Mouse (Mus musculus) midbrain, embryonic 13.5 days (tissue): ENCODE results near the gene Tln1. TPM values are rescaled to one million over a fixed set of nuclear protein-coding genes. Genes with fewer than 3 reads are reported as not detected.
"Not testable (repeated sequence)": the region's sequence is repeated elsewhere in the genome, so short reads cannot be mapped to it uniquely, and the experiment has no call there.

ENCODE experiments used
- ATAC-seq: fragments of 200-750 bp; cut with Nextera tagmentation; 2 replicates; pipeline ENCODE4 v1.8.0; 2017; ENCODE audit warnings: mild to moderate bottlenecking, moderate TSS enrichment, moderate library complexity
- H3K27ac ChIP-seq: fragments of 300-500 bp; sonication (generic); 2 replicates; pipeline ENCODE4 v1.5.1; 2015; ENCODE audit warnings: inconsistent platforms, mild to moderate bottlenecking, moderate library complexity
- H3K27me3 ChIP-seq: fragments of 300-500 bp; sonication (generic); 2 replicates; pipeline ENCODE4 v1.6.1; 2015; ENCODE audit warnings: mild to moderate bottlenecking, inconsistent platforms
- H3K36me3 ChIP-seq: fragments of 300-500 bp; sonication (generic); 2 replicates; pipeline ENCODE4 v1.6.1; 2015; ENCODE audit warnings: mild to moderate bottlenecking, inconsistent platforms
- H3K4me1 ChIP-seq: fragments of 300-500 bp; sonication (generic); replicated peaks from 2 replicates; pipeline ENCODE4 v1.6.1; 2015; ENCODE audit warnings: inconsistent platforms
- H3K4me2 ChIP-seq: fragments of 300-500 bp; sonication (generic); replicated peaks from 2 replicates; pipeline ENCODE4 v1.6.1; 2015; ENCODE audit warnings: moderate library complexity, mild to moderate bottlenecking, inconsistent platforms
- H3K4me3 ChIP-seq: fragments of 300-500 bp; sonication (generic); replicated peaks from 2 replicates; pipeline ENCODE4 v1.5.1; 2015; ENCODE audit warnings: mild to moderate bottlenecking, inconsistent platforms
- H3K9ac ChIP-seq: fragments of 300-500 bp; sonication (generic); replicated peaks from 2 replicates; pipeline ENCODE4 v1.6.1; 2015; ENCODE audit warnings: mild to moderate bottlenecking, inconsistent platforms
- H3K9me3 ChIP-seq: fragments of 300-500 bp; sonication (generic); 2 replicates; pipeline ENCODE4 v1.6.1; 2016; ENCODE audit warnings: mild to moderate bottlenecking, inconsistent platforms
- WGBS: fragments of 180-500 bp; shearing (Covaris S2); methylation state at CpG from one replicate; pipeline ENCODE4 v1.1.7; 2015; 5-methylcytosine and 5-hydroxymethylcytosine counted together
- polyA plus RNA-seq: library from polyadenylated mRNA; unstranded; fragments of >200 nt; fragmentation: Nextera tagmentation; extraction: Ambion mirVana; gene quantifications from 2 replicates; pipeline ENCODE4 v1.2.1, GENCODE M21; 2015

Gene Tln1
- polyA plus RNA-seq, result 59.8 and 67.0 TPM in 2 replicates

- under 1% methylated on average over 62 of the region's 62 CpGs for WGBS
- no peaks in the 10 kb centered on the region for H3K9me3 ChIP-seq
- peak within 1 kb of the TSS; percentile 91 for H3K4me3 ChIP-seq
- peak within 1 kb of the TSS; percentile 98 for H3K27ac ChIP-seq
- H3K27me3 ChIP-seq, result no peaks in the 10 kb centered on the region
- H3K36me3 ChIP-seq, result peaks cover 32% of the 10 kb centered on the region
- H3K4me1 ChIP-seq, result peaks cover 60% of the 10 kb centered on the region
- peak within 1 kb of the TSS; percentile 95 for H3K4me2 ChIP-seq
- peak; percentile 97 for ATAC-seq
- peak within 1 kb of the TSS; percentile 96 for H3K9ac ChIP-seq
These were observed at the start of gene Tln1, which contains the start of gene Creb3 for GRCm38 (mm10) chr4:43561997-43562768. Gene Tln1, minus strand, starts transcription at chr4:43562691. Gene Creb3, plus strand, starts transcription at chr4:43562332.

GRCm38 (mm10) chr4:43604751-43605685 lies 42.5 kb upstream of the Tln1 start:
- Histone ChIP-seq H3K4me1 (no peaks in the 10 kb centered on the region), H3K36me3 (no peaks in the 10 kb centered on the region), H3K4me3 (no peak overlapping the region), H3K9ac (no peak overlapping the region), H3K27me3 (no peaks in the 10 kb centered on the region), H3K27ac (no peak overlapping the region), H3K4me2 (no peak overlapping the region), H3K9me3 (no peaks in the 10 kb centered on the region)
- WGBS, result 83% methylated on average over 9 of the region's 9 CpGs
- no peak for ATAC-seq

DNA sequence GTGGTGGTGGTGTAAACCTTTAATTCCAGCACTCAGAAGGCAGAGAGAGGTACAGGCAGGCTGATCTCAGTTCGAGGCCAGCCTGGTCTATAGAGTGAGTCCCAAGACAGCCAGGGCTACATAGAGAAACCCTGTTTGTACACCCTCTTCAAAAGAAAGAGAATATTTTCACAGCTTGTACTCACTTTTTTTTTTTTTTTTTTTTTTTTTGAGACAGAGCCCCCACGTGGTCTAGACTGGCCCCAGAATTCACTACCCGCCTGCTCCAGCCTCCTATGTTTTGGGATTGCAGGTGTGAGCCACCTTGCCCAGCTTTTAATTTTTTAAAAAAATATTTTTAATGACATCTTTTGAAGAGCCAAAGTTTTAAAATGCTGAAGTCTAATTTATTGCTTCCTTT lies 41.6 kb upstream of the Tln1 start:
- Histone ChIP-seq H3K27me3 (no peaks in the 10 kb centered on the region), H3K4me2 (no peak overlapping the region), H3K9me3 (no peaks in the 10 kb centered on the region), H3K27ac (no peak overlapping the region), H3K36me3 (no peaks in the 10 kb centered on the region), H3K9ac (no peak overlapping the region), H3K4me1 (no peaks in the 10 kb centered on the region), H3K4me3 (no peak overlapping the region)
- WGBS, result 71% methylated on average over 3 of the region's 3 CpGs
- ATAC-seq, result no peak

DNA sequence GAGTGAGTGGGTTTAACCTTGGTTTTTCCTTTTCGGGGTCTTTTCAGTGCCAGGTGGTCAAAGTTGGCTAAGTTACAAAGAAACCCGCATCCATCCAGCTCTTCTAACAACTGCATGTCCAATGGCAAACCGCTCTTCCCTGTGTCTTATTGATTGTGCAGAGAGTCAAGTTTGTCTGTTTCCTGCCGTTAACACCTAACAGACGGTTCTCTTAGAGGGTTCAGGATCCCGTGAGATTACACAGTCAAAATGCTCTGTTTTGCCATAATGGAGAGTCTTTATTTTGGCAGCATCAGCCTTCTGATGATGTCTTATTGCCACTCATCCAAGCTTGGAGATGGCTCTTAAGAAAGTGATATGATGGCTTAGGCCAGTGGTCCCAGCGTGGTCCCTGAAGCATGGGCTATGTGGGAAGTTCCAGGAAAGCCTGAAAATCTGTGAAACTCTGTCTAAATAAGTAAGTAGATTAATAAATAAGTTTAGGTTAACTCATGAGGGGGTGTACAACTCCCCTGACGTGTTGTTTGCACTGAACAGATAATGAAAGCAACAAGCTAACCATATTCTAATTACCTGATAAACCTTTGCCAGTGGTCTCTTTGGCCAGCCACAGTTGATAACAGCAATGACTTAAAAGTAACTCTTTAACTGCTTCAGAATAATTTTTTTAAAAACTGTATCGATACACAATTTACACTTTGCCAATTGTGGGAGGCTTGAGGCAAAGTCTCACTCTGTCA lies 37.9 kb upstream of the Tln1 start:
- WGBS, result 83% methylated on average over 9 of the region's 9 CpGs
- no peaks in the 10 kb centered on the region for H3K9me3 ChIP-seq
- H3K27me3 ChIP-seq, result no peaks in the 10 kb centered on the region
- no peak overlapping the region for H3K27ac ChIP-seq
- no peak overlapping the region for H3K4me2 ChIP-seq
- ATAC-seq, result no peak
- H3K4me3 ChIP-seq, result no peak overlapping the region
- no peak overlapping the region for H3K9ac ChIP-seq
- no peaks in the 10 kb centered on the region for H3K4me1 ChIP-seq
- no peaks in the 10 kb centered on the region for H3K36me3 ChIP-seq

DNA sequence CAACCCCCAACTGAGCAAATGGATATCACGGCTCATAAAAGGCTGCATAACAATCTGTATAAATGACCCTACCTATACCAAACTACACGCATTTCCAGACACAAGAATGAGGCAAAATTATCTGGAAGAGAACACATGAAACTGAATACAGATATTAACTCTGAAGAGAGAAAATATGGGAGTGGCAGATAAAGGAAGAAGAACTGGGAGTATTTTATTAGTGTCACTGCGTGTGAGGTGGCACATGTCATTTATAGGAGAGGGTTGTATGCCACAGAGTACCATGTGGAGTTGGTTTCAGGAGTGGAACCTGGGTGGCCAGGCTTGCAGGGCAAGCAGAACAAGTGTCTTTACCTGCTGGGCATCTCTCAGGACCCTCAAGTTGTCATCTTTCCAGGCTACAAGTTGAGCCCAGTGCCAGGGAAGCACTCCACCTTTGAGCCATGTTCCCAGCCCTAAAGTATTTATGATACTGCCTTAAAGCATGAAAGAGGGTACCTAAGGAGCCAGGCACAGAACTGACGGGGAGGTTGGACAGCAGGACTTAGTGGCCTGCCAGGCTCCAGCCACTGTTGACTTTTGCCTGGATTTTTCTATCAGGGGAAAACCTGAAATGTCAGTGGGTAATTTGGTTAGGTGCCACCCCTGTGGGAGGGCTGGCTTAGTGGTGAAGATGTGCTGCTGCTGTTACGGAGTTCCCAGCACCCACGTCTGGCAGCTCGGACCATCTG lies 36.3 kb upstream of the Tln1 start:
- Histone ChIP-seq H3K4me3 (no peak overlapping the region), H3K9me3 (no peaks in the 10 kb centered on the region), H3K36me3 (no peaks in the 10 kb centered on the region), H3K9ac (no peak overlapping the region), H3K27ac (no peak overlapping the region), H3K4me2 (no peak overlapping the region), H3K27me3 (no peaks in the 10 kb centered on the region), H3K4me1 (no peaks in the 10 kb centered on the region)
- WGBS, result 94% methylated on average over 7 of the region's 7 CpGs
- no peak for ATAC-seq

GRCm38 (mm10) chr4:43598200-43598599 lies 35.7 kb upstream of the Tln1 start:
- Histone ChIP-seq H3K9ac (no peak overlapping the region), H3K4me2 (no peak overlapping the region), H3K27me3 (no peaks in the 10 kb centered on the region), H3K4me3 (no peak overlapping the region), H3K36me3 (no peaks in the 10 kb centered on the region), H3K27ac (no peak overlapping the region), H3K4me1 (no peaks in the 10 kb centered on the region), H3K9me3 (no peaks in the 10 kb centered on the region)
- whole genome bisulfite sequencing, result 85% methylated on average over 4 of the region's 4 CpGs
- no peak for ATAC-seq

DNA sequence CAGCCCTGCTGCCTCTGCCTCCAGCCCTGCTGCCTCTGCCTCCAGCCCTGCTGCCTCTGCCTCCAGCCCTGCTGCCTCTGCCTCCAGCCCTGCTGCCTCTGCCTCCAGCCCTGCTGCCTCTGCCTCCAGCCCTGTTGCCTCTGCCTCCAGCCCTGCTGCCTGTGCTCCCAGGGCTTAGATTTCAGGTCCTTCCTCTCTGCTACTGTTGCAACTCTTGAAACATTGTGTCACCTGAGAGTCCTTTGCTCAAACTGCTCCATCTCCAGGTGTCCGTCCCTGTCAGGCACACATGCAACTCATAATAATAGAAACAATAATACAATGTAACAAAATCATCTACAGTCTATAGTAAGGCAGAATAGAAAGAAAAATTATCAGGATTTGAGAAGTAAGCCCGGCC lies 34.1 kb upstream of the Tln1 start:
- H3K4me2 ChIP-seq, H3K9ac ChIP-seq, H3K36me3 ChIP-seq, H3K27ac ChIP-seq, H3K4me1 ChIP-seq, H3K27me3 ChIP-seq, H3K4me3 ChIP-seq, H3K9me3 ChIP-seq, ATAC-seq: not testable (repeated sequence)
- WGBS, result 77% methylated on average over 2 of the region's 2 CpGs

GRCm38 (mm10) chr4:43593453-43593852 lies 31.0 kb upstream of the Tln1 start:
- H3K9ac ChIP-seq, result no peak overlapping the region
- no peak overlapping the region for H3K4me2 ChIP-seq
- 72% methylated on average over 3 of the region's 3 CpGs for WGBS
- no peaks in the 10 kb centered on the region for H3K9me3 ChIP-seq
- H3K36me3 ChIP-seq, result no peaks in the 10 kb centered on the region
- ATAC-seq, result no peak
- no peak overlapping the region for H3K4me3 ChIP-seq
- no peak overlapping the region for H3K27ac ChIP-seq
- H3K4me1 ChIP-seq, result no peaks in the 10 kb centered on the region
- no peaks in the 10 kb centered on the region for H3K27me3 ChIP-seq

DNA sequence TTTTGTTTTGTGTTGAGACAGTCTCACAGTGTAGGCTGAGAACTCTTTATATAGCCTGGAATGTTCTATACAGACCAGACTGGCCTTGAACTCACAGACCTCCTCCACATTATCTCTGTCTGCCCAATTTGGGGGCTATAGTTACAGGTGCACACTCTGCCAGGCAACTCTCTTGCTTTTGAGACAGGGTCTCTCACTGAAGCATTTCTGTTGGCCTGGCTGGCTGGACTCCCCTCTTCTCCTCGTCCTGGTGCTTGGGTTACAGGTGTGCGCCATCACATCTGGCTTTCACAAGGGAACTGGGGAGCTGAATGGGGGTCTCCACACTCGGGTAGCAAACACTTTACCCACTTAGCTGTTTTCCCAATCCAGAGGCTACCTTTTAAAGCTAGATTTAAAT lies 29.5 kb upstream of the Tln1 start:
- no peak overlapping the region for H3K9ac ChIP-seq
- H3K4me2 ChIP-seq, result no peak overlapping the region
- no peaks in the 10 kb centered on the region for H3K27me3 ChIP-seq
- no peaks in the 10 kb centered on the region for H3K9me3 ChIP-seq
- H3K4me3 ChIP-seq, result no peak overlapping the region
- no peak for ATAC-seq
- WGBS, result 79% methylated on average over 3 of the region's 3 CpGs
- no peaks in the 10 kb centered on the region for H3K36me3 ChIP-seq
- no peaks in the 10 kb centered on the region for H3K4me1 ChIP-seq
- H3K27ac ChIP-seq, result no peak overlapping the region

DNA sequence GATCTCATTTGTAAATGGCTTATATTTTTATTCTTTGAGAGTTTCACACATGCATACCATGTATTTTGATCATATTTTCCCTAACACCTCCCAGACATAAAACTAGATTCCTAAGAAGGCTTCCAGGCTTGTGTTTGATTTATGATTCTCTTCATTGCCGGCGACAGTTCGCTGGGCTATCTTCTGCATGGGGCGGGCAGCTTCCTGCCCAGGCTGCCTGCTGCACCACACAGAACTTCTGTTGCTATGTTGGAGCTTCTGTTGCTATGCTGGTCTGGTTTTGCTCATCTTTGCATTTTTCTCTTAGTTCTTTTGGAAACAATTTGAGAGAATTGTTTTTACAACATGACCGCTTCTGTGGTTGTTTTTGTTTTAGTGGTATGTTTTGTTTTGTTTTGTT lies 29.1 kb upstream of the Tln1 start:
- no peaks in the 10 kb centered on the region for H3K9me3 ChIP-seq

GRCm38 (mm10) chr4:43587681-43588080 lies 25.2 kb upstream of the Tln1 start:
- Histone ChIP-seq H3K9me3 (no peaks in the 10 kb centered on the region), H3K4me1 (no peaks in the 10 kb centered on the region), H3K4me3 (no peak overlapping the region), H3K9ac (no peak overlapping the region), H3K27me3 (no peaks in the 10 kb centered on the region), H3K36me3 (peaks cover 23% of the 10 kb centered on the region), H3K27ac (no peak overlapping the region), H3K4me2 (no peak overlapping the region)
- no peak for ATAC-seq
- 64% methylated on average over 7 of the region's 7 CpGs for WGBS

More for the DNA sequence above, 29.1 kb upstream of the Tln1 start:
- Histone ChIP-seq H3K4me2 (no peak overlapping the region), H3K36me3 (no peaks in the 10 kb centered on the region), H3K4me3 (no peak overlapping the region), H3K27ac (no peak overlapping the region), H3K4me1 (no peaks in the 10 kb centered on the region), H3K27me3 (no peaks in the 10 kb centered on the region), H3K9ac (no peak overlapping the region)
- WGBS, result 92% methylated on average over 5 of the region's 5 CpGs
- no peak for ATAC-seq
